ENCODE assay signal across 1 mouse cellular context in the genomic region with DNA sequence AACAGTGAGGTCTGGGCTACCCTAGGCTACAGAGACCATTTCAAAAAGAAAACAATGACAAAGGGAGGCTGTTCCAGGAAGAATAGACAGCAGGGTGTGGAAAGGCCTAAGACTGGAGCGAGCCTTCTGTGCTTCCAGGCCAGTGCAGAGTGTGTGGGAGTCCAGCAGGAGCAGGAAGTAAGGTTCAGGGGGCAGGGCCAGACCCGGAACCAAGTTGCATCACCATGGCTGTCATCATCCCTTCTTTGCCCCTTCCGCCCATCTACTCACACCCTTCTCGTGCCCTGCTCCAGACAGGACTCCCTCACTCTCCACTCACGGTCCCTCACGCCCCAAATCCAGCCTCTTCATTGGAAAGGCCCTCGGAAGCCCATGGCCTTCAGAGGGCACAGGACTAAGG.
TF ChIP-seq lines count a peak whose summit lies in the region.

No protein-coding gene starts in this region.

TF ChIP-seq in MEL, 35 proteins besides CTCF, POLR2A, EP300 and RAD21:
- TF ChIP-seq GATA1 (IDR thresholded peaks at IDR 0.05; ENCODE audit: low read depth, low read length) (no peak), RCOR1 (IDR thresholded peaks at IDR 0.05; ENCODE audit: low read depth, low read length) (no peak), USF1 (IDR thresholded peaks at IDR 0.05; ENCODE audit: low read depth, low read length) (no peak), HCFC1 (IDR thresholded peaks at IDR 0.05; ENCODE audit: low read depth, low read length) (no peak), SIN3A (IDR thresholded peaks at IDR 0.05; ENCODE audit: low read length) (no peak), NRF1 (IDR thresholded peaks at IDR 0.05; ENCODE audit: insufficient read depth, low read depth, low read length, poor library complexity, severe bottlenecking) (no peak), POLR2AphosphoS5 (IDR thresholded peaks at IDR 0.05; ENCODE audit: borderline replicate concordance, low read depth, low read length) (no peak), MAFK (IDR thresholded peaks at IDR 0.05; ENCODE audit: borderline replicate concordance, low read depth, low read length) (no peak), ETS1 (IDR thresholded peaks at IDR 0.05; ENCODE audit: low read depth, low read length) (no peak), GABPA (IDR thresholded peaks at IDR 0.05; ENCODE audit: low read depth, low read length) (no peak), MAZ (IDR thresholded peaks at IDR 0.05; ENCODE audit: low read depth, low read length) (no peak), E2F4 (IDR thresholded peaks at IDR 0.05; ENCODE audit: borderline replicate concordance, low read depth, low read length) (no peak)
